Mouse (Mus musculus): ENCODE data around the gene Dlst.

Gene Dlst

GRCm38 (mm10) chr12:85150321-85151001 is 39.8 kb downstream of the Dlst start:
- no peak for DNase-seq (ENCODE audit: low spot score)

GRCm38 (mm10) chr12:85151002-85151774 is 40.6 kb downstream of the Dlst start, which contains the start of gene Rps6kl1:
Rps6kl1 (minus strand) TSS chr12:85151264.
- DNase-seq (ENCODE audit: low spot score) = no peak

GRCm38 (mm10) chr12:85153011-85153410 is 42.4 kb downstream of the Dlst start:
- DNase-seq (ENCODE audit: low spot score) = no peak

GRCm38 (mm10) chr12:85156324-85156723 is 45.7 kb downstream of the Dlst start:
- no peak for DNase-seq (ENCODE audit: low spot score)

GRCm38 (mm10) chr12:85157797-85158460 is 47.3 kb downstream of the Dlst start:
- DNase-seq (ENCODE audit: low spot score) = no peak

GRCm38 (mm10) chr12:85158801-85159200 is 48.2 kb downstream of the Dlst start:
- no peak for DNase-seq (ENCODE audit: low spot score)

- no peak for DNase-seq (ENCODE audit: low spot score)
Measured at GRCm38 (mm10) chr12:85159592-85159991, 49.0 kb downstream of the Dlst start.

GRCm38 (mm10) chr12:85164996-85165395 is 54.4 kb downstream of the Dlst start:
- DNase-seq (ENCODE audit: low spot score) = no peak

- no peak for DNase-seq (ENCODE audit: low spot score)
Measured at GRCm38 (mm10) chr12:85166631-85167030, 56.0 kb downstream of the Dlst start.

- peak; percentile 96 for DNase-seq (ENCODE audit: low spot score)
Measured at GRCm38 (mm10) chr12:85169117-85169858, 58.7 kb downstream of the Dlst start.

- no peak for DNase-seq (ENCODE audit: low spot score)
Measured at GRCm38 (mm10) chr12:85169877-85170276, 59.2 kb downstream of the Dlst start.

- no peak for DNase-seq (ENCODE audit: low spot score)
Measured at GRCm38 (mm10) chr12:85170284-85170947, 59.8 kb downstream of the Dlst start.

- DNase-seq (ENCODE audit: low spot score) = no peak
Measured at GRCm38 (mm10) chr12:85170948-85171307, 60.3 kb downstream of the Dlst start.

- peak; percentile 41 for DNase-seq (ENCODE audit: low spot score)
Measured at GRCm38 (mm10) chr12:85174016-85174415, 63.4 kb downstream of the Dlst start.

- no peak for DNase-seq (ENCODE audit: low spot score)
Measured at GRCm38 (mm10) chr12:85175087-85175675, 64.5 kb downstream of the Dlst start.

- DNase-seq (ENCODE audit: low spot score) = peak; percentile 76
Measured at GRCm38 (mm10) chr12:85175926-85176845, 65.6 kb downstream of the Dlst start.

GRCm38 (mm10) chr12:85176846-85177523 is 66.4 kb downstream of the Dlst start:
- DNase-seq (ENCODE audit: low spot score) = no peak

- no peak for DNase-seq (ENCODE audit: low spot score)
Measured at GRCm38 (mm10) chr12:85177740-85178239, 67.2 kb downstream of the Dlst start, which contains the start of gene Pgf. Pgf (minus strand) TSS chr12:85177790.

- DNase-seq (ENCODE audit: low spot score) = no peak
Measured at GRCm38 (mm10) chr12:85178294-85178693, 67.7 kb downstream of the Dlst start.
